Mouse (Mus musculus) cerebellum, postnatal 4 days (tissue): ENCODE results near the gene Rtn4rl1.
A peak's percentile ranks its signal among the peaks of the same experiment; 100 is the strongest.
"Not testable (repeated sequence)": the region's sequence is repeated elsewhere in the genome, so short reads cannot be mapped to it uniquely, and the experiment has no call there.

Experiments used
- DNase-seq, 2 experiments: peaks; one replicate each; pipeline ENCODE4 v3.0.0; 2022; ENCODE audit warnings: low spot score in 2 of 2, mixed read lengths in 1 of 2

Gene Rtn4rl1

GRCm38 (mm10) chr11:75165441-75166192 is 28.0 kb upstream of the Rtn4rl1 start:
- peak in 1 of 2 experiments; percentile 62 for DNase-seq

DNA sequence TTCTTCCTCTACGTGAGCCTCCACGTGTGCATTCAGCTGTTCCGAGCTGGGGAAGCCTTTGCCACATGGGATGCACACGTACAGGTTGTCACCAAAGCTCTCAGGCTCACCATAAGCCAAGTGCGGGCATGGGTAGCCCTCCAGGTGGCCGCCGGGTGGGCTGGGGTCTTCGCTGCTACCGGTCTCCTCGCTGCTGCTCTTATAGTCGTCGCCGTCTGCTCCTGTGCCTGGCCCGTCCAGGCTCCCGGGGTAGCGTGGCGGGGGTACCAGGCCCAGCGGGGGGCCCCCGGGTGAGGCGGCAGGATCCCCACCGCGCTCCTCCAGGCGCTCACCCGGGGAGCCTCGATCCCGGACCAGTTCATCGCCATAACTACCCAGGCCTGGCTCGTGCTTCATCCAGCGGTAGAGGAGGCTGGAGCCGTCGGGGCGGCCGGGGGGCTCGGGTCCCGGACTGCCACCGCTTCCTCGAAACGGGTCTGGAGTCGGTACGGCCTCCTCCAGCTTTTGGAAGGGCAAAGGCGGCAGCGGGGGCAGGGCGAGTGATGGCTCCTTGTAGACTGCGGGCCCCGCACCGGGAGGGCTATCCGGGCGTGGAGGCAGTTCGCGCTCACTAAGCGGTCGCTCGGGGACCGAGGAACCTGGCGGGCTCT is 27.3 kb upstream of the Rtn4rl1 start:
- no peak for DNase-seq

GRCm38 (mm10) chr11:75166861-75167642 is 26.5 kb upstream of the Rtn4rl1 start:
- no peak for DNase-seq

GRCm38 (mm10) chr11:75167643-75168589 is 25.7 kb upstream of the Rtn4rl1 start:
- DNase-seq: no peak

GRCm38 (mm10) chr11:75168590-75169361 is 24.8 kb upstream of the Rtn4rl1 start:
- DNase-seq: peak; percentile 75 to 84

GRCm38 (mm10) chr11:75169405-75170080 is 24.0 kb upstream of the Rtn4rl1 start, which contains the start of gene Hic1:
Gene Hic1 (minus strand): TSS chr11:75169519.
- no peak for DNase-seq

- peak; percentile 66 to 91 for DNase-seq
Observed at GRCm38 (mm10) chr11:75170136-75170751, 23.3 kb upstream of the Rtn4rl1 start.

DNA sequence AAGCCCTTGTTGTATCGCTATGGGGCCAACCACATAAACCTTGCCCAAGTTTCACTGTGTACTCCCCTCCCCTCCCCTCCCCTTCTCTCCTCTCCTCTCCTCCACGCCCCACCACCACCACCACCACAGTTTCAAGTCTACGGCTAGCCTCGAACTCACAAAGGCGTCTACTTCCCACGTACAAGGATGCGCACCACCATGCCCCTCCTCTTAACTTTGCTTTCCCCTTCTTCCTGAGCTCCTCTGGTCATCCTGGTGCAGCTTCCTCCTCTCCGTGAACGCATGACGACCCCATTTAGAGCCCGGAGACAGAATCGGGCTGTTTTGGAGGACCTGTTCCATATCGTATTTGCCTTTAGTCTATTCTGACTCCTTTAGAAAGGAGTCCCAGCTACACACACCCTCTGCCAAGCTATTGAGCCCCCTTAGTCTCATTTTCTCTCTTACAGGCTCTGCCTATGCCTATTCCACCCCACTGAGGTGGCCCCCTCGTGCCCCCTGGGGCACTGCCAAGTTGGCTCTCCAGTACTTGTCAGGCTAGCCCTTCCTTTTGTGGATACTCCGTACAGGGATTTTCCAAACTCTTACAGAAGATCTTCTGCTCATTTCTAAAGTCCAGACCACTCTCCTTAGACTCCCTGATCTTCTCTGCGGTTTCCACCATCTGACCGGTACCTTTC is 22.3 kb upstream of the Rtn4rl1 start:
- no peak for DNase-seq

DNA sequence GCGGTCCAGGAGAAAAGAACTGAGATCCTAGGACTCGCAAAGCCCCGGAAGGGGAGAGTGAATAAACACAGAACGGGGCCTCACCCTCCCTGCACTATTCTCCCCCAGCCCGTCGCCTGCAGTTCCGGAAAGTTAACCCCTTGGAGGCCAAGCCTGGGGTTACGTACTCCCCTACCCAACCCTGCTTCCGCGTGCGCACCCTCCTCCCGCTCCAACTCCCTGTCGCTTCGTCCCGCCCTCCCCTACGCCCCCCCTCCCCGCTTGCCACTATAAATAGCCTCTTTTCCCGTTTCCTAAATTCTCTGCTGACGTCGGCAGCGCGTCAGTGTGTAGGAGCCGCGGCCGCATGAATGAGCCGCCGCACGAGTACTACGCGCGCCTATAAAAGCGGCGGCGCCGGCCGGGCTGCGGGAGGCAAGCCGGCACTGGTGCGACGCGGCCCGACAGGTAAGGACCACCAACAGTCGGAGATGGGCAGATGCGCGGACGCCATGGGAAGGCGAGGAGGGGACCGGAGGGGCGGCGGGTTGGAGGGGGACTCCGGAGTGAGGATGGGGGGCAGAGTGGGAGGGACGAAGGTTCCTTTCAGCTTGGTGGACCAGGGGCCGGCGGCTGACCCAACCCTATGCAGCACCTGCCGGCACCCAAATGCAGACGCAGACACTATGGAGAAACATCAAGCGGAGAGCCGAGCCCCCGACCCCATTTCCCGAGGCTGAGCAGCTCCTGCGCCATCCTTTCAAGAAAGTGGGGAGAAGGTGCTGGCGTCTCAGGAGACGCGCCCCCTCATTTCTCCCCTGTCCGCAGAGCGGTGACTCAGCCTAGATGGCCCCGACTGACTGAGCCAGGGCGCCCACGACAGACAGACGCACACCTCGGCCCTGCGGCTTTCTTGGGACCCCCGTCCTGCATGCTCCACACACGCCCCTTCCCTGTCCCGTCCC is 21.2 kb upstream of the Rtn4rl1 start:
- peak in 1 of 2 experiments; percentile 32 for DNase-seq

GRCm38 (mm10) chr11:75173095-75173798 is 20.3 kb upstream of the Rtn4rl1 start:
- DNase-seq: peak; percentile 86 to 94

- DNase-seq: no peak
Observed at GRCm38 (mm10) chr11:75173799-75174165, 19.8 kb upstream of the Rtn4rl1 start.

GRCm38 (mm10) chr11:75174574-75174973 is 19.0 kb upstream of the Rtn4rl1 start:
- DNase-seq: not testable (repeated sequence)

- no peak for DNase-seq
Observed at GRCm38 (mm10) chr11:75178011-75178410, 15.6 kb upstream of the Rtn4rl1 start.

GRCm38 (mm10) chr11:75178672-75179208 is 14.8 kb upstream of the Rtn4rl1 start, which contains the start of gene Ovca2:
Gene Ovca2 (minus strand): TSS chr11:75178835.
- peak; percentile 85 to 94 for DNase-seq

DNA sequence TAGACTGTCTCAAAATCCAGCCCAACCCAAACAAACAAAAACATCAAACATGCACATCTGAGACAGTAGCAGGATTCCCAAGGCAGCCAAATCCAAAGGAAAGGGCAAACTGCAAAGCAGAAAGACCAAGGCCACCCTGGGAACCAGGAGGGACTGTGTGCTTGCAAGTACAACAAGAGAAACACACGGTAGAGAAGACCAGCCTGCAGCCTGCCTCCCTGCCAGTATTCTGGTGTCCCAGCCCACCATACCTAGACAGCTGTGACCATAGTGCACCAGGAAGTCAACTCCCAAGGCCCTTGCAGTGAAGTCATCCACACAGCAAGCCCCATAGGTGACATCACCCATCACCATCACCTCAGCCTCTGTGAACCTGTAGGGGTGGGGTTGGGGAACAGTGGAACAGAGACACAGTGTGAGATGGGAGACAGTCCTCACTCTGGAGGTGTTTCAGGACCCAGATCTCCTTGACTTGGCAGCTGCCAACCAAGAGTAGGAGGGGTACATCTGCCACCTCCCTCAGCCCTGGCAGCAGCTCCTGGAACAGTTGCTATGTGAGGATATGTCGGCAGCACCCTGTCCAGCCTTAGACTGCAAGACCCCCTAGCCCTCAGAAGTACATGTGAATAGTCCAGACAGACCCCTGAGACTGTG is 9.5 kb upstream of the Rtn4rl1 start:
- DNase-seq: no peak

DNA sequence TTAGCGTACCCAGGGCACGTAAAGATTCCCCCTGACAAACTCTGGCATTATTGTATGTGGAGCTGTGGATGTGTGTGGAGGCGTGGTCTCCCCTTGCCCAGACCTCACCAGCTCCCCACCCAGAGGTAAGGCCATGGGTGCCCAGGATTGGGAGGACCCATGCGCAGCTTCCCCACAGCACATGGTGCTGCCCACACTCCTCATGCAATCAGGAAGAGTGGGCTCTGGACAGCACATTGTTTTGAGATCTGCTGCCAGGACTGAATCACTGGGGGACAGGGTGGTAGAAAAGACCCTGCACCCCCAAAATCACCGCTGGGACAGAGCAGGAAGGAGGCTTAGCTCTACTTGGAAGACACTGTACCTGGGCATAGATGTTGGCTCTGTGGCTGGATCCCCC is 9.0 kb upstream of the Rtn4rl1 start:
- DNase-seq: no peak
